Mouse (Mus musculus) spleen, adult 2 months (tissue): ENCODE data around the gene Ube2t.

Experiments used
- CTCF ChIP-seq: fragments of 200-500 bp; IDR thresholded peaks from 2 replicates; pipeline ENCODE4 v1.5.1; 2011; ENCODE audit warnings: mild to moderate bottlenecking, inconsistent platforms; ENCODE audit not compliant: insufficient read depth, insufficient read length, insufficient replicate concordance; ENCODE audit errors: extremely low read depth
- POLR2A ChIP-seq: fragments of 200-500 bp; IDR thresholded peaks from 2 replicates; pipeline ENCODE4 v1.6.1; 2011; ENCODE audit warnings: low read depth, low read length, inconsistent platforms

DNA sequence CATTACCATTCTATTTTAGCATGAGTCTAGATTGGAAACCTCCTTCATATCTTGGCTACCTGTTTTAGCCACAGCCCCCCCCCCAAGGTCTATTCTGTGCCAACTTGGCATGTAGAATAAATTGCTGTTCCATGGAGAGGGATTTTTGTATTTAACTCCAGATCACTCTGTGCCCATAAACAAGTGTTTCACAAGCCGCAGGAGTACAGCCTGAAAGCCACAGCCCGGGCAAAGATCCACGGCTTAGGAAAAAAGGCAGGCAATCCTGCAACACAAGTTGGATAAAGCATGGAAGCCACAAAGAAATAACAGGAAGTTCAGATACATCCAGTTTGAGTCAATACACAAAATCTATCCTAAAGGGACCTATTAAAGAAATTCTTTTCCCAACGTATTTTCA lies 48.8 kb upstream of the Ube2t start:
- TF ChIP-seq CTCF (no peak), POLR2A (no peak)
